Mouse (Mus musculus): ENCODE results near the gene Cacng4. TPM values are rescaled to one million over a fixed set of nuclear protein-coding genes. Genes with fewer than 3 reads are reported as not detected.

The Cacng4 gene
- polyA plus RNA-seq, 1 experiment from 2014 or later, result 30.0 TPM

DNA sequence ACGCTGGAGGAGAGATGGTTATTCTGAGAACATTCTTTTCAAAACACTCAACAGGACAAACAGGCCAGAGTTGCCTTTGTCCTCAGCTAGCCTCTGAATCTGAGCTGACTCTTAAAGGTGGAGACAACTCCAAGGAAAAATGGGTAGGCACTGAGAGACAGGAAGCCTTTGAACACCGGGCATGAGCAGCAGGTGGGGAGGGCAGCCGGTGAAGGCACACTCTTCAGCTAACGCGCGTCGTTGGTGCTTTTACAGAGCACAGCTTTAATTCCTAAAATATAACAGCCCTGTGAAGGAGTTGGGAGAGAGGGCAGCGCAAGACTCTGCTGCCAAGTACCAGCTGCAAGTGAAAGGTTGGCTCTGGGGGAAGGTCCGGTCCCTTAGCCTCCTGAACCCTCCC lies 5.0 kb upstream of the Cacng4 start:
- Histone ChIP-seq H3K4me3 (ENCODE audit: low read depth, low read length) (no peak overlapping the region), H3K27ac (ENCODE audit: low read depth, low read length) (no peak overlapping the region), H3K4me1 (ENCODE audit: control insufficient read depth, insufficient read depth, low read length) (peaks cover 15% of the 10 kb centered on the region), H3K27me3 (ENCODE audit: control insufficient read depth, insufficient read depth, low read length) (peaks cover 6% of the 10 kb centered on the region; the same call in 1 of the 2 replicates), H3K9me3 (ENCODE audit: control insufficient read depth, low read length) (no peaks in the 10 kb centered on the region), H3K9ac (ENCODE audit: low read length) (no peak overlapping the region), H3K4me2 (ENCODE audit: low read depth) (no peak overlapping the region), H3K36me3 (ENCODE audit: control insufficient read depth, insufficient read depth, low read length) (no peaks in the 10 kb centered on the region)
- ATAC-seq (ENCODE audit: insufficient read depth, low FRiP score, low TSS enrichment), result no peak
- DNase-seq (ENCODE audit: low spot score), result no peak
- WGBS, result 33% methylated on average over 9 of the region's 9 CpGs

DNA sequence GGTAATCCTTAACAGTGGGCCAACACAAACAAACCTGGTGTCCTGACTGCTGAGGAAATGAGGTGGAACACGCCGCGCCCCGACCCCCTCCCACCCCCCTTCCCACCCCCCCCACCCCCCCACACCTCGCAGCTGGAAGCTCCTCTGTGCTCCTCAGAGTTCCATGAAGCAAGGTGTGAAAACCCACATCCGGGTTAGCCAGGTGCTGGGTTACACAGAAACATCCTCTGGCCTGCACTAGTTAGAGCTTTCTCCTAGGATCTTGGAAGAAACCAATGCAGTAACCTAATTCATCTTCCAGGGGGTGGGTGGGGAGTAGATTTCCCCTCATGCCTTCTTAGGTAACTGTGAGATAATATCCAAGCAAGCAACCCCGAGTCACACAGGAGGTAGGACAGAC lies 2.0 kb upstream of the Cacng4 start:
- H3K4me2 ChIP-seq (ENCODE audit: low read depth), result no peak overlapping the region
- DNase-seq (ENCODE audit: low spot score) (no peak), ATAC-seq (ENCODE audit: insufficient read depth, low FRiP score, low TSS enrichment) (no peak)
- peaks cover 9% of the 10 kb centered on the region; the same call in 1 of the 2 replicates for H3K27me3 ChIP-seq (ENCODE audit: control insufficient read depth, insufficient read depth, low read length)
- H3K27ac ChIP-seq (ENCODE audit: low read depth, low read length), result no peak overlapping the region
- peaks cover 19% of the 10 kb centered on the region for H3K4me1 ChIP-seq (ENCODE audit: control insufficient read depth, insufficient read depth, low read length)
- no peaks in the 10 kb centered on the region for H3K36me3 ChIP-seq (ENCODE audit: control insufficient read depth, insufficient read depth, low read length)
- no peak overlapping the region for H3K9ac ChIP-seq (ENCODE audit: low read length)
- H3K9me3 ChIP-seq (ENCODE audit: control insufficient read depth, low read length), result no peaks in the 10 kb centered on the region
- no peak overlapping the region for H3K4me3 ChIP-seq (ENCODE audit: low read depth, low read length)
- 46% methylated on average over 6 of the region's 7 CpGs for WGBS

DNA sequence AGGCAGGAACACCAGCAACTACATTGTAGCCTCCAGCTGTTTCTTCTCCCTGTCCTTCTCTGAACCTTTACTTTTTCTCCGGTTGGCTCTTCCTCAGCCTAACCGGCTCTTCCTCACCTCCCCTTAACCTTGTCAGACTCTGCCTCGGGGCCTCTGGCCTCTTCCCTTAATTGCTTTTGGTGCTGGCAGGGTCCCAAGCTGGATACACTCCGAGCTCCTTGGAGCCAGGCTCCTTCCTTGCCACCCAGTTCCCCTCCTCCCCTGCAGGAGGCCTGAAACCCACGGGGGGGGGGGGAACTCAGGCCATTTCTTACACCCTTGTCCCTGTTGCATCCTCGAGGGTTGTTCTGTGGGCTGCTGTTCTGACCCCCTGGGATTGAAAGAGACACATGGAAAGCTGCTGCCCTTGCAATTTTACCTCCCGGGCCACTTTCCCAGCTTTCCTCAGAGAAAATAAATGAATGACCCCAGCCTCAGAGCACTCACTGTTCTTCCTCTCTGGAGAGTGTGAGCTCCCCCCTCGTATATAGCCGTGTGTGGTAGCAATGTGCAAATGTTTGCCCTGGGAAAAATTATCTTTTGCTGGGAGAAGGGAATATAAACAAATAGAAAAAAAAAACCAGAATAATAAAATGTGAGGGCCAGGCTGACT lies 1.2 kb upstream of the Cacng4 start:
- Histone ChIP-seq H3K9me3 (ENCODE audit: control insufficient read depth, low read length) (no peaks in the 10 kb centered on the region), H3K27ac (ENCODE audit: low read depth, low read length) (no peak overlapping the region), H3K36me3 (ENCODE audit: control insufficient read depth, insufficient read depth, low read length) (no peaks in the 10 kb centered on the region), H3K4me2 (ENCODE audit: low read depth) (peak overlapping the region; percentile 88), H3K9ac (ENCODE audit: low read length) (no peak overlapping the region; the same call in 1 of the 2 replicates), H3K4me3 (ENCODE audit: low read depth, low read length) (peak overlapping the region; percentile 83), H3K4me1 (ENCODE audit: control insufficient read depth, insufficient read depth, low read length) (peaks cover 19% of the 10 kb centered on the region), H3K27me3 (ENCODE audit: control insufficient read depth, insufficient read depth, low read length) (peaks cover 9% of the 10 kb centered on the region; the same call in 1 of the 2 replicates)
- DNase-seq (ENCODE audit: low spot score) (no peak), ATAC-seq (ENCODE audit: insufficient read depth, low FRiP score, low TSS enrichment) (no peak)
- WGBS, result 1% methylated on average over 9 of the region's 9 CpGs

DNA sequence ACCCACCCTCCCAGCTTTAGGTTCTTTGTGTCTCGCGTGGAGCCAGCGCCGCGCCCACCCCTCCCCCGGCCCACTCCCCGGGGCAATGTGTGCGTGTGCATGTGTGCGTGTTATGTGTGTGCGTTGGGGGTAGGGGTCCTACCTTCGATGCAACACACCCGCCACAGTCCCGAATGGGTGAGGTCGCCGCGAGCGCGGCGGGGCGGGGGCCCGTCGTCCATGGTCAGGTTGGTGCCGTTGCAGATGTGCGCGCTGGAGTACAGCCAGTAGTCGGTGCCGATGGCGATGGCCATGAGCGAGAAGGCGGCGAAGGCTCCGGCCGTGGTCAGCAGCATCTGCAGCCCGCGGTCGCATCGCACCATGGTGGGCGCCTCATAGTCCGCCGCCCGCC lies 259 bp downstream of the Cacng4 start:
- peak overlapping the region; percentile 88 for H3K4me2 ChIP-seq (ENCODE audit: low read depth)
- H3K9me3 ChIP-seq (ENCODE audit: control insufficient read depth, low read length), result no peaks in the 10 kb centered on the region
- peak; percentile 56 for ATAC-seq (ENCODE audit: insufficient read depth, low FRiP score, low TSS enrichment)
- DNase-seq (ENCODE audit: low spot score), result peak; percentile 61
- peak overlapping the region; percentile 83 for H3K4me3 ChIP-seq (ENCODE audit: low read depth, low read length)
- peaks cover 15% of the 10 kb centered on the region for H3K4me1 ChIP-seq (ENCODE audit: control insufficient read depth, insufficient read depth, low read length)
- 1% methylated on average over 32 of the region's 41 CpGs for WGBS
- peak overlapping the region; percentile 81 for H3K9ac ChIP-seq (ENCODE audit: low read length)
- H3K27me3 ChIP-seq (ENCODE audit: control insufficient read depth, insufficient read depth, low read length), result peaks cover 9% of the 10 kb centered on the region; the same call in 1 of the 2 replicates
- peak overlapping the region; percentile 89 for H3K27ac ChIP-seq (ENCODE audit: low read depth, low read length)
- H3K36me3 ChIP-seq (ENCODE audit: control insufficient read depth, insufficient read depth, low read length), result no peaks in the 10 kb centered on the region

DNA sequence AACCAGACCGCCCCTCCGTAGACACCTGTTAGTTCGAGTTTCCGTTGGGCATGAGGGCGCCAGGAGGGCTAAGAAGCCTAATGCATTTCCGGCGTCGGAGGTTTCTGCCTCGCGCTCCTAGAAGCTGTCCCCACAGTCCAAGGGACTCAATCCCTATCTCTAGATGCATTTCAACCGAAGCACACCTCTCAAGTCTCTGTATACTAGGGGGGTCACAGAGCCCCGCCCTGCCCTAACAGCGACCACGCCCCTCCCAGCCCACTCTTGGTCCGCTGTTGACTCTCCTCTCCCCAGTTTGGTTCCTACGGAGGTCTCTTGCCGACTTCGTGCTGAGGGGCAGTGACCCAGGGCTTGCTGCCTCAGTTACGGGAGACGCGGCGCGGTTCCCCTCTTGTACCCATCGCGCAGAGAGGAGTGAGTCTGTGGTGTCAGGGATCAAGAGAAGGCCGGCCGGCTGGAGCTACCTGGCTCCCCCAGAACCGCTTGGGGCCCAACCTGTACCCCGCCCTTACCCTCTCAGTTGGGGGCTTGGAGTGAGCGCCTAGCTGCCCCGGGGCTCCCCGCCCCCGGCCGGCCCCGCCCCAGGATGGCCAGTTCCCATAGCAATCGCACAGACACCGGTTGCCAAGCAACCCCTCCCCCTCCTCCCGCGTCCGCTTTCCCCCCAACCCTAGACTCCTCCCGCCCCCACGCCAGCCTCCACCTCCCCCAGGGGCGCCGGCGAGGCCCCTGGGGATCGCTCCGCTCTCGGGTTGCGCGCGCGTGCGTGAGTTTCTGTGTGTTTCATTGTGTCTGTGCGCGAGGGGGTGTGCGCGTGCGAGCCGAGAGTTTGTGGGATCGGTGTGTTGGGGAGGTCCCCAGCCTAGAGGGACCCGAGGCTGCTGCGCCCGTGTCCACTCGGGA lies 906 bp downstream of the Cacng4 start:
- H3K9ac ChIP-seq (ENCODE audit: low read length), result peak overlapping the region; percentile 81
- H3K27ac ChIP-seq (ENCODE audit: low read depth, low read length), result peak overlapping the region; percentile 89
- peak overlapping the region; percentile 83 for H3K4me3 ChIP-seq (ENCODE audit: low read depth, low read length)
- H3K27me3 ChIP-seq (ENCODE audit: control insufficient read depth, insufficient read depth, low read length), result peaks cover 9% of the 10 kb centered on the region; the same call in 1 of the 2 replicates
- no peaks in the 10 kb centered on the region for H3K9me3 ChIP-seq (ENCODE audit: control insufficient read depth, low read length)
- DNase-seq (ENCODE audit: low spot score) (peak; percentile 82), ATAC-seq (ENCODE audit: insufficient read depth, low FRiP score, low TSS enrichment) (peak; percentile 69)
- H3K36me3 ChIP-seq (ENCODE audit: control insufficient read depth, insufficient read depth, low read length), result no peaks in the 10 kb centered on the region
- H3K4me1 ChIP-seq (ENCODE audit: control insufficient read depth, insufficient read depth, low read length), result peaks cover 15% of the 10 kb centered on the region
- H3K4me2 ChIP-seq (ENCODE audit: low read depth), result peak overlapping the region; percentile 88
- WGBS, result under 1% methylated on average over 60 of the region's 64 CpGs

DNA sequence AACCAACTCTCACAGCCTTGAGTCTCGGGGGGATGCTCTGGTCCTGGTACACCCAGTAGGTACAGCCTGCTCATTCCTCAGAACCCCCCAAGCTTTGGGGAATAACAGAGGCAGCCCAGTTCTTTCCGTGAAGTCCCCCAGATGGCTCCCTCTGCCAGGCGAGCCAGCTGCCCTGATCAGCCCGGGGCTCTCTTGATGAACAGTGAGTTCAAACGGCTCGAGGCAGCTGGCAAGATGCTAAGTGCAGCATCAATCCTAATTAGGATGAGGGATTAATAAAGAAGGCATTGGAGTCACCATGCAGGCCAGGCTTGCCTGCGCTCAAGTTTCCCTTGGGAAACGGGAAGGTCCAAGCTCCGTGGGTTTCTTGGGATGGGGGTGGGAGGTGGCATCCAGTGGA lies 2.2 kb downstream of the Cacng4 start:
- Histone ChIP-seq H3K9ac (ENCODE audit: low read length) (no peak overlapping the region), H3K36me3 (ENCODE audit: control insufficient read depth, insufficient read depth, low read length) (no peaks in the 10 kb centered on the region; the same call in 1 of the 2 replicates), H3K27ac (ENCODE audit: low read depth, low read length) (0 out of 2 replicates have a peak overlapping the region, but pooled peaks have one; percentile 11), H3K4me3 (ENCODE audit: low read depth, low read length) (no peak overlapping the region), H3K4me2 (ENCODE audit: low read depth) (peak overlapping the region; percentile 88), H3K9me3 (ENCODE audit: control insufficient read depth, low read length) (no peaks in the 10 kb centered on the region), H3K4me1 (ENCODE audit: control insufficient read depth, insufficient read depth, low read length) (peaks cover 15% of the 10 kb centered on the region), H3K27me3 (ENCODE audit: control insufficient read depth, insufficient read depth, low read length) (peaks cover 9% of the 10 kb centered on the region; the same call in 1 of the 2 replicates)
- peak; percentile 63 for DNase-seq (ENCODE audit: low spot score)
- 21% methylated on average over 9 of the region's 9 CpGs for WGBS
- ATAC-seq (ENCODE audit: insufficient read depth, low FRiP score, low TSS enrichment), result peak; percentile 49; the same call in 1 of the 2 replicates

DNA sequence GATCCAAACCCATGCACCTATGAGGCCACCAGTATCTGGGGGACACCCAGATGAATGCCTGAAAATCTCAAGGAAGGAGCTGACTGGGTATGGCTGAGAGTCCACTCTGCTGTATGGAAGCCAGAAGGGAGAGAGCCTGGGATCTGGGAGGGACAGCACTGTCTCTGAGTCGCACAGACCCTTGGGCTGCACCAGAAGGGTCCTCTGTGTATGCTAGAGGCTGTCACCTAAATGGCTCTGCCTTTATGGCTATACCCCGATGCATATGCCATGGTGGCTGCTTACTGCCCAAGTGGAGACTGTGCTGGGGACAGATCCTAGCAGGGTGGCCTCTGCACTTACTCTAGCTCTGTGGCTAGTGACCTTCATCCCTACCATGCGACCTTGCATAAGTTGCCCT lies 8.6 kb downstream of the Cacng4 start:
- Histone ChIP-seq H3K36me3 (ENCODE audit: control insufficient read depth, insufficient read depth, low read length) (no peaks in the 10 kb centered on the region; the same call in 1 of the 2 replicates), H3K9ac (ENCODE audit: low read length) (no peak overlapping the region), H3K4me1 (ENCODE audit: control insufficient read depth, insufficient read depth, low read length) (no peaks in the 10 kb centered on the region), H3K4me2 (ENCODE audit: low read depth) (no peak overlapping the region), H3K27me3 (ENCODE audit: control insufficient read depth, insufficient read depth, low read length) (no peaks in the 10 kb centered on the region), H3K27ac (ENCODE audit: low read depth, low read length) (no peak overlapping the region), H3K4me3 (ENCODE audit: low read depth, low read length) (no peak overlapping the region), H3K9me3 (ENCODE audit: control insufficient read depth, low read length) (no peaks in the 10 kb centered on the region)
- ATAC-seq (ENCODE audit: insufficient read depth, low FRiP score, low TSS enrichment) (peak; percentile 38; the same call in 1 of the 2 replicates), DNase-seq (ENCODE audit: low spot score) (peak; percentile 46)
- WGBS, result 75% methylated on average over 3 of the region's 3 CpGs

DNA sequence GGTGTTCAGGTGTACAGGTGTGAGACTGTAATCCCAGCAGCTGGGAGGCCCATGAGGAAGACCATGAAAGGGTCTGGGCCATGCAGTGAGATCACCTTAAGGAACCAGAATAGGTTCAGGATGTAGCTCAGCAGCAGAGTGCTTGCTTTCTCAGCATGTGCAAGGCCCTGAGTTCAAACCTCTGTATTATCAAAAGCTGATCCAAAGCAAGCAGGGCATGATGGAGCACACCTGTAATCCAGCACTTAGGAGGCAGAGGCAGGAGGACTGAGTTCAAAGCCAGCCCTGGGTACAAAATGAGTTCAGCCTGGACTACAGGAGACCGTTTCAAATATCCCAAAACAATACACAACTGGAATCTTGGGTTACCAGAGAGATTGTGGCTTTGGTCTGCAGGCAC lies 9.1 kb downstream of the Cacng4 start:
- Histone ChIP-seq H3K9me3 (ENCODE audit: control insufficient read depth, low read length) (no peaks in the 10 kb centered on the region), H3K4me2 (ENCODE audit: low read depth) (no peak overlapping the region), H3K4me3 (ENCODE audit: low read depth, low read length) (no peak overlapping the region), H3K36me3 (ENCODE audit: control insufficient read depth, insufficient read depth, low read length) (no peaks in the 10 kb centered on the region; the same call in 1 of the 2 replicates), H3K9ac (ENCODE audit: low read length) (no peak overlapping the region), H3K4me1 (ENCODE audit: control insufficient read depth, insufficient read depth, low read length) (no peaks in the 10 kb centered on the region), H3K27me3 (ENCODE audit: control insufficient read depth, insufficient read depth, low read length) (no peaks in the 10 kb centered on the region), H3K27ac (ENCODE audit: low read depth, low read length) (no peak overlapping the region)
- DNase-seq (ENCODE audit: low spot score), result peak; percentile 60
- whole genome bisulfite sequencing, result 86% methylated on average over 1 of the region's 1 CpGs
- ATAC-seq (ENCODE audit: insufficient read depth, low FRiP score, low TSS enrichment), result peak; percentile 48; the same call in 1 of the 2 replicates
